Mouse (Mus musculus) liver, adult 2 months (tissue): Measurements from ENCODE around the gene Abca7. TPM values are rescaled to one million over a fixed set of nuclear protein-coding genes. Genes with fewer than 3 reads are reported as not detected.

Experiments
- DNase-seq: peaks from one replicate; pipeline ENCODE4 v3.0.0-alpha.2; 2011; ENCODE audit warnings: low read depth, low spot score; ENCODE audit errors: extremely low read depth
- H3K27ac ChIP-seq: fragments of 200-500 bp; replicated peaks from 2 replicates; pipeline ENCODE4 v1.5.1; 2012; ENCODE audit warnings: low read depth, mild to moderate bottlenecking, control low read depth, inconsistent platforms, low read length; ENCODE audit not compliant: insufficient read depth
- H3K27me3 ChIP-seq: fragments of 200-500 bp; 2 replicates; pipeline ENCODE4 v1.6.1; 2012; ENCODE audit warnings: mild to moderate bottlenecking, moderate library complexity, low read length, inconsistent platforms; ENCODE audit not compliant: control insufficient read depth, insufficient read depth
- H3K36me3 ChIP-seq: fragments of 200-500 bp; 2 replicates; pipeline ENCODE4 v1.6.1; 2012; ENCODE audit warnings: low read length, inconsistent platforms; ENCODE audit not compliant: control insufficient read depth, insufficient read depth
- H3K4me1 ChIP-seq: fragments of 200-500 bp; 2 replicates; pipeline ENCODE4 v1.6.1; 2011; ENCODE audit warnings: low read length; ENCODE audit not compliant: control insufficient read depth, insufficient read depth
- H3K4me3 ChIP-seq: fragments of 200-500 bp; 2 replicates; pipeline ENCODE4 v1.5.1; 2011; ENCODE audit warnings: low read depth, mild to moderate bottlenecking, control low read depth, low read length, moderate library complexity; ENCODE audit not compliant: insufficient read depth
- H3K79me2 ChIP-seq: fragments of 200-500 bp; 2 replicates; pipeline ENCODE4 v1.6.1; 2012; ENCODE audit warnings: inconsistent platforms, mild to moderate bottlenecking, low read length, moderate library complexity; ENCODE audit not compliant: control insufficient read depth, insufficient read depth
- H3K9ac ChIP-seq: fragments of 200-500 bp; 2 replicates; pipeline ENCODE4 v1.6.1; 2012; ENCODE audit warnings: low read depth, mild to moderate bottlenecking, control low read depth, inconsistent platforms, low read length
- CTCF ChIP-seq: fragments of 200-500 bp; IDR thresholded peaks from 2 replicates; pipeline ENCODE4 v1.5.1; 2011; ENCODE audit warnings: low read depth, low read length, control low read depth
- POLR2A ChIP-seq: fragments of 200-500 bp; IDR thresholded peaks from 2 replicates; pipeline ENCODE4 v1.6.1; 2011; ENCODE audit warnings: low read length, control low read depth; ENCODE audit not compliant: insufficient read depth; ENCODE audit errors: extremely low read depth
- WGBS: fragments of 180-500 bp; shearing (Covaris S2); methylation state at CpG from one replicate; pipeline ENCODE4 v1.1.7; 2018; 5-methylcytosine and 5-hydroxymethylcytosine counted together
- polyA plus RNA-seq: library from polyadenylated mRNA; depleted of rRNA; stranded (reverse); fragments of >200 nt; gene quantifications from 2 replicates; pipeline ENCODE4 v1.2.3, GENCODE M21; 2012; rRNA removed
- total RNA-seq: library from RNA; depleted of rRNA; stranded (reverse); fragments of >200 nt; gene quantifications from 2 replicates; pipeline ENCODE4 v1.2.3, GENCODE M21; 2014; rRNA removed

Gene Abca7
- total and polyA plus RNA-seq, 2 experiments: 1.4 to 3.2 TPM

GRCm38 (mm10) chr10:80055891-80056290, 59.6 kb downstream of the Abca7 start:
- peaks cover 7% of the 10 kb centered on the region; the same call in 1 of the 2 replicates for H3K79me2 ChIP-seq
- H3K4me1 ChIP-seq: peaks cover 21% of the 10 kb centered on the region
- peaks cover 20% of the 10 kb centered on the region for H3K36me3 ChIP-seq
- no peak overlapping the region for H3K4me3 ChIP-seq
- TF ChIP-seq CTCF (no peak), POLR2A (no peak)
- H3K9ac ChIP-seq: no peak overlapping the region
- no peak for DNase-seq
- no peak overlapping the region for H3K27ac ChIP-seq
- no peaks in the 10 kb centered on the region for H3K27me3 ChIP-seq
- 35% methylated on average over 9 of the region's 10 CpGs for WGBS

- TF ChIP-seq POLR2A (no peak), CTCF (no peak)
- Histone ChIP-seq H3K27me3 (no peaks in the 10 kb centered on the region), H3K79me2 (peaks cover 7% of the 10 kb centered on the region; the same call in 1 of the 2 replicates), H3K36me3 (peaks cover 21% of the 10 kb centered on the region), H3K27ac (no peak overlapping the region), H3K9ac (no peak overlapping the region), H3K4me3 (no peak overlapping the region), H3K4me1 (peaks cover 18% of the 10 kb centered on the region)
- peak; percentile 40 for DNase-seq
- WGBS: 44% methylated on average over 4 of the region's 4 CpGs
Observed at GRCm38 (mm10) chr10:80056506-80056905, 60.2 kb downstream of the Abca7 start.

GRCm38 (mm10) chr10:80056976-80057682, 60.8 kb downstream of the Abca7 start:
- Histone ChIP-seq H3K9ac (no peak overlapping the region), H3K4me3 (no peak overlapping the region), H3K27ac (no peak overlapping the region), H3K79me2 (peaks cover 7% of the 10 kb centered on the region; the same call in 1 of the 2 replicates), H3K4me1 (peaks cover 16% of the 10 kb centered on the region), H3K27me3 (no peaks in the 10 kb centered on the region), H3K36me3 (peaks cover 23% of the 10 kb centered on the region)
- 91% methylated on average over 27 of the region's 27 CpGs for WGBS
- no peak for DNase-seq
- no peak for TF ChIP-seq CTCF
- TF ChIP-seq POLR2A: 0 out of 2 replicates have a peak, but pooled peaks have one; percentile 17

- peaks cover 7% of the 10 kb centered on the region; the same call in 1 of the 2 replicates for H3K79me2 ChIP-seq
- no peak overlapping the region for H3K27ac ChIP-seq
- H3K4me3 ChIP-seq: no peak overlapping the region
- H3K9ac ChIP-seq: no peak overlapping the region
- peaks cover 28% of the 10 kb centered on the region for H3K36me3 ChIP-seq
- WGBS: 78% methylated on average over 30 of the region's 30 CpGs
- no peak for DNase-seq
- TF ChIP-seq POLR2A (0 out of 2 replicates have a peak, but pooled peaks have one; percentile 17), CTCF (no peak)
- no peaks in the 10 kb centered on the region for H3K27me3 ChIP-seq
- H3K4me1 ChIP-seq: peaks cover 10% of the 10 kb centered on the region
Observed at GRCm38 (mm10) chr10:80057683-80058326, 61.5 kb downstream of the Abca7 start.

- Histone ChIP-seq H3K27ac (no peak overlapping the region), H3K27me3 (no peaks in the 10 kb centered on the region), H3K4me1 (no peaks in the 10 kb centered on the region), H3K36me3 (peaks cover 16% of the 10 kb centered on the region), H3K79me2 (no peaks in the 10 kb centered on the region), H3K4me3 (no peak overlapping the region), H3K9ac (no peak overlapping the region)
- WGBS: 97% methylated on average over 5 of the region's 5 CpGs
- TF ChIP-seq POLR2A: no peak
- no peak for TF ChIP-seq CTCF
- no peak for DNase-seq
Observed at GRCm38 (mm10) chr10:80063104-80063503, 66.8 kb downstream of the Abca7 start.

GRCm38 (mm10) chr10:80063877-80064650, 67.8 kb downstream of the Abca7 start:
- H3K9ac ChIP-seq: no peak overlapping the region
- no peak overlapping the region for H3K27ac ChIP-seq
- H3K4me3 ChIP-seq: no peak overlapping the region
- H3K4me1 ChIP-seq: no peaks in the 10 kb centered on the region
- TF ChIP-seq POLR2A: no peak
- TF ChIP-seq CTCF: no peak
- H3K79me2 ChIP-seq: no peaks in the 10 kb centered on the region
- H3K36me3 ChIP-seq: peaks cover 14% of the 10 kb centered on the region
- H3K27me3 ChIP-seq: no peaks in the 10 kb centered on the region
- no peak for DNase-seq
- 90% methylated on average over 23 of the region's 23 CpGs for WGBS

Other genes with a start within 250 kb of the Abca7 start
Only the 30 nearest of the 33 such genes appear.
- gene Rnf126, start 229.5 kb upstream of the Abca7 start, total RNA-seq: 7.6 and 11.7 TPM in 2 replicates
- gene Rnf126, start 229.5 kb upstream of the Abca7 start, polyA plus RNA-seq: 65.1 and 70.6 TPM in 2 replicates
- gene Fstl3, start 219.2 kb upstream of the Abca7 start, total RNA-seq: 0.09 and 0.27 TPM in 2 replicates
- gene Fstl3, start 219.2 kb upstream of the Abca7 start, polyA plus RNA-seq: 0.18 and 0.60 TPM in 2 replicates
- gene Prss57, start 205.5 kb upstream of the Abca7 start, total RNA-seq: not detected in 2 replicates
- gene Prss57, start 205.5 kb upstream of the Abca7 start, polyA plus RNA-seq: not detected in 2 replicates
- gene Palm, start 202.9 kb upstream of the Abca7 start, total RNA-seq: 0.81 and 0.92 TPM in 2 replicates
- 1.9 and 3.0 TPM in 2 replicates for gene Palm, start 202.9 kb upstream of the Abca7 start, polyA plus RNA-seq
- gene Misp, start 175.5 kb upstream of the Abca7 start, total RNA-seq: 0.18 and 0.40 TPM in 2 replicates
- gene Misp, start 175.5 kb upstream of the Abca7 start, polyA plus RNA-seq: 0.16 and 0.51 TPM in 2 replicates
- 43.9 and 86.1 TPM in 2 replicates for gene Ptbp1, start 142.1 kb upstream of the Abca7 start, total RNA-seq
- 77.6 and 103 TPM in 2 replicates for gene Ptbp1, start 142.1 kb upstream of the Abca7 start, polyA plus RNA-seq
- gene Prtn3, start 122.0 kb upstream of the Abca7 start, total RNA-seq: 0.40 TPM in 1 of 2 replicates, not detected in the other
- gene Prtn3, start 122.0 kb upstream of the Abca7 start, polyA plus RNA-seq: 0.20 and 1.1 TPM in 2 replicates
- gene Plppr3, start 121.9 kb upstream of the Abca7 start, total RNA-seq: under 0.01 TPM in 1 of 2 replicates, not detected in the other
- 0.38 and 0.47 TPM in 2 replicates for gene Plppr3, start 121.9 kb upstream of the Abca7 start, polyA plus RNA-seq
- 0.20 TPM in 1 of 2 replicates, not detected in the other for gene Elane, start 110.2 kb upstream of the Abca7 start, total RNA-seq
- gene Elane, start 110.2 kb upstream of the Abca7 start, polyA plus RNA-seq: 0.12 and 0.15 TPM in 2 replicates
- 5.7 and 11.3 TPM in 2 replicates for gene Cfd, start 105.6 kb upstream of the Abca7 start, total RNA-seq
- gene Cfd, start 105.6 kb upstream of the Abca7 start, polyA plus RNA-seq: 0.37 and 0.98 TPM in 2 replicates
- 5.9 and 8.2 TPM in 2 replicates for gene Med16, start 87.6 kb upstream of the Abca7 start, total RNA-seq
- 29.9 and 30.6 TPM in 2 replicates for gene Med16, start 87.6 kb upstream of the Abca7 start, polyA plus RNA-seq
- not detected in 2 replicates for gene Gm26602, start 85.6 kb upstream of the Abca7 start, total RNA-seq
- not detected in 2 replicates for gene Gm26602, start 85.6 kb upstream of the Abca7 start, polyA plus RNA-seq
- gene Kiss1r, start 79.5 kb upstream of the Abca7 start, total RNA-seq: 0.18 and 0.60 TPM in 2 replicates
- 1.5 and 1.9 TPM in 2 replicates for gene Kiss1r, start 79.5 kb upstream of the Abca7 start, polyA plus RNA-seq
- gene R3hdm4, start 75.3 kb upstream of the Abca7 start, total RNA-seq: 12.4 and 15.5 TPM in 2 replicates
- 78.8 and 80.0 TPM in 2 replicates for gene R3hdm4, start 75.3 kb upstream of the Abca7 start, polyA plus RNA-seq
- 0.37 and 0.74 TPM in 2 replicates for gene Arid3a, start 69.5 kb upstream of the Abca7 start, total RNA-seq
- 0.69 and 1.7 TPM in 2 replicates for gene Arid3a, start 69.5 kb upstream of the Abca7 start, polyA plus RNA-seq
- 24.8 TPM in 2 replicates for gene Wdr18, start 36.3 kb upstream of the Abca7 start, total RNA-seq
- 59.8 and 63.3 TPM in 2 replicates for gene Wdr18, start 36.3 kb upstream of the Abca7 start, polyA plus RNA-seq
- gene Grin3b, start 25.8 kb upstream of the Abca7 start, total RNA-seq: 0.18 TPM in 1 of 2 replicates, not detected in the other
- 0.45 TPM in 2 replicates for gene Grin3b, start 25.8 kb upstream of the Abca7 start, polyA plus RNA-seq
- 35.7 and 51.7 TPM in 2 replicates for gene Tmem259, start 12.2 kb upstream of the Abca7 start, total RNA-seq
- 223 and 259 TPM in 2 replicates for gene Tmem259, start 12.2 kb upstream of the Abca7 start, polyA plus RNA-seq
- 5.2 and 6.4 TPM in 2 replicates for gene Cnn2, start 7.9 kb upstream of the Abca7 start, total RNA-seq
- gene Cnn2, start 7.9 kb upstream of the Abca7 start, polyA plus RNA-seq: 6.9 and 9.8 TPM in 2 replicates
- gene Arhgap45, start 20.2 kb downstream of the Abca7 start, total RNA-seq: 4.5 and 4.6 TPM in 2 replicates
- gene Arhgap45, start 20.2 kb downstream of the Abca7 start, polyA plus RNA-seq: 7.7 and 10.9 TPM in 2 replicates
- 26.4 and 39.1 TPM in 2 replicates for gene Polr2e, start 43.3 kb downstream of the Abca7 start, total RNA-seq
- gene Polr2e, start 43.3 kb downstream of the Abca7 start, polyA plus RNA-seq: 71.1 and 74.6 TPM in 2 replicates
- 712 and 752 TPM in 2 replicates for gene Gpx4, start 50.7 kb downstream of the Abca7 start, total RNA-seq
- 535 and 559 TPM in 2 replicates for gene Gpx4, start 50.7 kb downstream of the Abca7 start, polyA plus RNA-seq
- 8.9 and 11.8 TPM in 2 replicates for gene Sbno2, start 109.1 kb downstream of the Abca7 start, total RNA-seq
- 19.2 and 25.9 TPM in 2 replicates for gene Sbno2, start 109.1 kb downstream of the Abca7 start, polyA plus RNA-seq
- gene Stk11, start 119.3 kb downstream of the Abca7 start, total RNA-seq: 71.5 and 75.0 TPM in 2 replicates
- gene Stk11, start 119.3 kb downstream of the Abca7 start, polyA plus RNA-seq: 96.8 and 110 TPM in 2 replicates
- 144 and 218 TPM in 2 replicates for gene Atp5d, start 142.1 kb downstream of the Abca7 start, total RNA-seq
- gene Atp5d, start 142.1 kb downstream of the Abca7 start, polyA plus RNA-seq: 1,387 and 1,558 TPM in 2 replicates
- gene Cbarp, start 144.3 kb downstream of the Abca7 start, total RNA-seq: 0.47 and 0.55 TPM in 2 replicates
- 1.2 TPM in 2 replicates for gene Cbarp, start 144.3 kb downstream of the Abca7 start, polyA plus RNA-seq
- 6.9 and 11.6 TPM in 2 replicates for gene Midn, start 151.8 kb downstream of the Abca7 start, total RNA-seq
- gene Midn, start 151.8 kb downstream of the Abca7 start, polyA plus RNA-seq: 27.4 and 38.8 TPM in 2 replicates
- gene Cirbp, start 169.5 kb downstream of the Abca7 start, total RNA-seq: 19.5 and 25.9 TPM in 2 replicates
- gene Cirbp, start 169.5 kb downstream of the Abca7 start, polyA plus RNA-seq: 31.8 and 37.0 TPM in 2 replicates
- gene 1600002K03Rik, start 176.4 kb downstream of the Abca7 start, total RNA-seq: 5.1 and 7.7 TPM in 2 replicates
- gene 1600002K03Rik, start 176.4 kb downstream of the Abca7 start, polyA plus RNA-seq: 10.0 and 10.4 TPM in 2 replicates
- under 0.01 and 0.07 TPM in 2 replicates for gene Efna2, start 183.0 kb downstream of the Abca7 start, total RNA-seq
- 0.26 TPM in 2 replicates for gene Efna2, start 183.0 kb downstream of the Abca7 start, polyA plus RNA-seq